Mouse (Mus musculus) cerebellum, adult 2 months (tissue): ENCODE measurements around the gene Nacc1.

Experiments
- CTCF ChIP-seq: fragments of 200-500 bp; IDR thresholded peaks from 2 replicates; pipeline ENCODE4 v1.5.1; 2011; ENCODE audit warnings: low read depth, mild to moderate bottlenecking, control low read depth, low read length, moderate library complexity, borderline replicate concordance; ENCODE audit not compliant: insufficient read depth
- POLR2A ChIP-seq: fragments of 200-500 bp; IDR thresholded peaks from 2 replicates; pipeline ENCODE4 v1.6.1; 2011; ENCODE audit warnings: low read length, control low read depth, borderline replicate concordance; ENCODE audit not compliant: insufficient read depth

DNA sequence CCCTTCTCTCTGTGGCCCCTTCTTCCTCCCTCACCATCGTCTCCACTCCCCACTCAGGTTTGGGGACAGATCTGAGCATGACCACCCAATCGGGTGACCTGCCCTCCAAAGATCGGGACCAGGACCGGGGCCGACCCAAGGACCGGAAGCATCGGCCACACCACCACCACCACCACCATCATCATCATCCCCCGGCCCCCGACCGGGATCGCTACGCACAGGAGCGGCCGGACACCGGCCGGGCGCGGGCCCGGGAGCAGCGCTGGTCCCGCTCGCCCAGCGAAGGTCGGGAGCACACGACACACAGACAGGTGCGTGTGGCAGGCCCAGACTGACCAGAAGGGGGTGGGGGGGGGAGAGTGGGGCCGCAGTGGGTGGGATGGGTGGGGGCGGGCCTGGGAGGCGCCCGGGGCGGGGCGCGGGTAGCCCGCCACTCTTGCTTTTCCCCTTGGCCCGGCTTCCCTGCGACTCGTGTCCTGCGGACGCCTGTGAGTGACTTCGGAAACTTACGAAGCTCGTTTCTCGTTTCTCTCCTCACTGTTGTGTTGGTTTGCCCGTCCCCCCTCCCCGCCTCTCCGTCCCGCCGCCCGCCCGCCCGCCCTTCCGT is 49.0 kb downstream of the Nacc1 start:
- TF ChIP-seq CTCF (no peak), POLR2A (no peak)
